Mouse (Mus musculus) ES-E14 (cell line): ENCODE results near the gene Ccdc66.

ENCODE experiments used
- CHD2 ChIP-seq: IDR thresholded peaks from 2 replicates; pipeline ENCODE4 v1.6.1; 2014; ENCODE audit warnings: mild to moderate bottlenecking, low read depth, low read length, inconsistent platforms
- HCFC1 ChIP-seq: IDR thresholded peaks from 2 replicates; pipeline ENCODE4 v1.6.1; 2012; ENCODE audit warnings: low read length, inconsistent platforms, borderline replicate concordance; ENCODE audit not compliant: insufficient read depth
- MAFK ChIP-seq: IDR thresholded peaks from 2 replicates; pipeline ENCODE4 v1.6.1; 2014; ENCODE audit warnings: mild to moderate bottlenecking, low read depth, low read length, inconsistent platforms; ENCODE audit not compliant: insufficient read depth
- ZC3H11A ChIP-seq: IDR thresholded peaks from 2 replicates; pipeline ENCODE4 v1.6.1; 2012; ENCODE audit warnings: low read depth, mild to moderate bottlenecking, inconsistent platforms, low read length, borderline replicate concordance

DNA sequence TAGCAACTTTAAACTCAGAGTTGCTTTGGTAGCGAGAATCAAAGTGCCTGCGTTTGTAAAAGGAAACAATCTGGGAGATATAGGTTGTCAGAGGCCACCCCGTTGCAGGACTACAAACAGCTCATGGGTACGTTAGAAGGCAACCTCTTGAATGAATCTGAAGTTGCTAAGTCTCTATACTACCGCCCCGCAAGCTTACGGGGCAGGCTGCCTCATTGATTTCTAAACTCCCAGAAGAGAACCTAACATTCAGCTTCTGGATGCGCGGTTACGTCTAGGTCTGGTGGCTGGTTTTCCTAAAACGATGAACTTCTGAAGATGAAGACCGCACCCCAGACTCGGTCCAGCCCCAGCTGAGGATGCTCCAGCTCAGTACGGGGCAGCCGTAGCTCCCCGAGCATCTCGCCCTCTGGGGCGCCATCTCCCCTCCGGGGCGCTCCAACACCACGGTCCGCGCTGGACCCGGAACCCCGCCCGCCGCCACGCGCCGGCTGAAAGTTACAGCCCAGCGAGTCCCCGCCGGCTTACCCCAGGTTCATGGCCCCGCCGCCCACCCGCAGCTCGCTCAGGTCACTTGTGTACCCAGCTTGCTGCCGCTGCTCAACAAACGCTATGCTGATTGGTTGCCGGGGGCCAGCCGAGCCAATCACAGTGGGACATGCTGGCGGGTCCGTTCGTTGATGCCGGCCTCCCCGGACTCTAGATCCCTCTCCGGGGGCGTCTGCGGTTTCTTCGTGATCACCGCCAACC, at the start of gene Ccdc66:
- TF ChIP-seq MAFK (no peak), HCFC1 (no peak; the same call in 1 of the 2 replicates), ZC3H11A (no peak), CHD2 (peak; percentile 87; the same call in 1 of the 2 replicates)
